Mouse (Mus musculus): ENCODE data around the gene Chrna4. TPM values are rescaled to one million over a fixed set of nuclear protein-coding genes. Genes with fewer than 3 reads are reported as not detected.

Gene Chrna4
- 10 to 100 TPM; 36.5 to 41.2 TPM for total RNA-seq (2021)
- long read RNA-seq, experiment 1, full-length matches to known transcripts = 18 of 31 reads
- long read RNA-seq, experiment 1, partial matches to known transcripts = 7 of 31 reads
- long read RNA-seq, experiment 1, other reads (novel, unspliced or antisense) = 6 of 31 reads
- long read RNA-seq, experiment 2, full-length matches to known transcripts = 10 of 17 reads
- long read RNA-seq, experiment 2, partial matches to known transcripts = 2 of 17 reads
- long read RNA-seq, experiment 2, other reads (novel, unspliced or antisense) = 5 of 17 reads

GRCm38 (mm10) chr2:181043437-181043836 lies at the start of gene Chrna4:
Gene Chrna4, minus strand, starts transcription at chr2:181043546.
- DNase-seq (ENCODE audit: low spot score in 2 of 2) = no peak

GRCm38 (mm10) chr2:181090123-181090522 lies 46.8 kb upstream of the Chrna4 start:
- DNase-seq (ENCODE audit: low spot score in 2 of 2) = no peak

- DNase-seq (ENCODE audit: low spot score in 2 of 2) = no peak
Measured at GRCm38 (mm10) chr2:181084997-181085396, 41.7 kb upstream of the Chrna4 start.

GRCm38 (mm10) chr2:181083945-181084344 lies 40.6 kb upstream of the Chrna4 start:
- no peak for DNase-seq (ENCODE audit: low spot score in 2 of 2)

GRCm38 (mm10) chr2:181080886-181081285 lies 37.5 kb upstream of the Chrna4 start:
- DNase-seq (ENCODE audit: low spot score in 2 of 2) = peak; percentile 68 to 69

GRCm38 (mm10) chr2:181079518-181079917 lies 36.2 kb upstream of the Chrna4 start:
- DNase-seq (ENCODE audit: low spot score in 2 of 2) = no peak

GRCm38 (mm10) chr2:181078908-181079307 lies 35.6 kb upstream of the Chrna4 start:
- no peak for DNase-seq (ENCODE audit: low spot score in 2 of 2)

- DNase-seq (ENCODE audit: low spot score in 2 of 2) = no peak
Measured at GRCm38 (mm10) chr2:181075501-181075900, 32.2 kb upstream of the Chrna4 start.

GRCm38 (mm10) chr2:181072403-181072714 lies 29.0 kb upstream of the Chrna4 start:
- DNase-seq (ENCODE audit: low spot score in 2 of 2) = no peak

- DNase-seq (ENCODE audit: low spot score in 2 of 2) = peak; percentile 88 to 89
Measured at GRCm38 (mm10) chr2:181071706-181072402, 28.5 kb upstream of the Chrna4 start.

GRCm38 (mm10) chr2:181070136-181070535 lies 26.8 kb upstream of the Chrna4 start:
- peak; percentile 64 to 78 for DNase-seq (ENCODE audit: low spot score in 2 of 2)

- peak in 1 of 2 experiments; percentile 41 for DNase-seq (ENCODE audit: low spot score in 2 of 2)
Measured at GRCm38 (mm10) chr2:181068499-181068898, 25.2 kb upstream of the Chrna4 start.

GRCm38 (mm10) chr2:181065827-181066226 lies 22.5 kb upstream of the Chrna4 start:
- no peak for DNase-seq (ENCODE audit: low spot score in 2 of 2)

GRCm38 (mm10) chr2:181060127-181060526 lies 16.8 kb upstream of the Chrna4 start:
- DNase-seq (ENCODE audit: low spot score in 2 of 2) = peak; percentile 78 to 88

GRCm38 (mm10) chr2:181058193-181058592 lies 14.8 kb upstream of the Chrna4 start:
- no peak for DNase-seq (ENCODE audit: low spot score in 2 of 2)

- no peak for DNase-seq (ENCODE audit: low spot score in 2 of 2)
Measured at GRCm38 (mm10) chr2:181057341-181057740, 14.0 kb upstream of the Chrna4 start.

- no peak for DNase-seq (ENCODE audit: low spot score in 2 of 2)
Measured at GRCm38 (mm10) chr2:181052171-181052570, 8.8 kb upstream of the Chrna4 start.

GRCm38 (mm10) chr2:181048986-181049385 lies 5.6 kb upstream of the Chrna4 start:
- no peak for DNase-seq (ENCODE audit: low spot score in 2 of 2)

- no peak for DNase-seq (ENCODE audit: low spot score in 2 of 2)
Measured at GRCm38 (mm10) chr2:181048252-181048945, 5.1 kb upstream of the Chrna4 start.

GRCm38 (mm10) chr2:181044001-181044400 lies 655 bp upstream of the Chrna4 start:
- DNase-seq (ENCODE audit: low spot score in 2 of 2) = no peak

- no peak for DNase-seq (ENCODE audit: low spot score in 2 of 2)
Measured at GRCm38 (mm10) chr2:181042376-181042775, 970 bp downstream of the Chrna4 start.

- DNase-seq (ENCODE audit: low spot score in 2 of 2) = no peak
Measured at GRCm38 (mm10) chr2:181041941-181042340, 1.4 kb downstream of the Chrna4 start.
